Mouse (Mus musculus) gastrocnemius, postnatal 14 days (tissue): ENCODE data around the gene Klhdc10. TPM values are rescaled to one million over a fixed set of nuclear protein-coding genes. Genes with fewer than 3 reads are reported as not detected.

Experiments
- DNase-seq: peaks from one replicate; pipeline ENCODE4 v3.0.0; 2021; ENCODE audit warnings: mixed read lengths
- intact Hi-C: fragments of 180-260 bp; cut with DNase I; formaldehyde crosslinking; loops from one replicate; pipeline ENCODE4 v1.15.1; 2025; ENCODE audit warnings: low total_unique reads
- total RNA-seq, 2 experiments: library from RNA; stranded (reverse); gene quantifications; 2 replicates each; pipeline ENCODE4 v1.2.3; 2021

The Klhdc10 gene
- total RNA-seq, 2 experiments from 2014 or later, result 45.0 to 50.2 TPM

- intact Hi-C loops, result loop anchor here (2.0 kb wide), 1 partner anchor 62 kb away; no protein-coding TSS in a partner anchor
- no peak for DNase-seq
Measured at GRCm38 (mm10) chr6:30460750-30461446, 59.2 kb downstream of the Klhdc10 start.

GRCm38 (mm10) chr6:30461755-30462344 is 60.2 kb downstream of the Klhdc10 start:
- no peak for DNase-seq
- intact Hi-C loops, result loop anchor here (2.0 kb wide), 1 partner anchor 63 kb away; no protein-coding TSS in a partner anchor

GRCm38 (mm10) chr6:30462822-30463221 is 61.2 kb downstream of the Klhdc10 start:
- intact Hi-C loops, result no loop called here
- no peak for DNase-seq

GRCm38 (mm10) chr6:30465586-30465985 is 63.9 kb downstream of the Klhdc10 start:
- intact Hi-C loops, result no loop called here
- no peak for DNase-seq

GRCm38 (mm10) chr6:30468058-30468457 is 66.4 kb downstream of the Klhdc10 start:
- intact Hi-C loops, result no loop called here
- no peak for DNase-seq

- intact Hi-C loops, result no loop called here
- DNase-seq, result peak; percentile 50
Measured at GRCm38 (mm10) chr6:30468684-30469083, 67.0 kb downstream of the Klhdc10 start.

- DNase-seq, result peak; percentile 72
- intact Hi-C loops, result no loop called here
Measured at GRCm38 (mm10) chr6:30469370-30469769, 67.7 kb downstream of the Klhdc10 start.

- intact Hi-C loops, result no loop called here
- no peak for DNase-seq
Measured at GRCm38 (mm10) chr6:30471706-30472105, 70.0 kb downstream of the Klhdc10 start.

GRCm38 (mm10) chr6:30476025-30476765 is 74.5 kb downstream of the Klhdc10 start:
- intact Hi-C loops, result no loop called here
- no peak for DNase-seq

GRCm38 (mm10) chr6:30477210-30477714 is 75.6 kb downstream of the Klhdc10 start:
- intact Hi-C loops, result no loop called here
- no peak for DNase-seq

GRCm38 (mm10) chr6:30477784-30478183 is 76.1 kb downstream of the Klhdc10 start:
- no peak for DNase-seq
- intact Hi-C loops, result no loop called here

- intact Hi-C loops, result no loop called here
- DNase-seq, result no peak
Measured at GRCm38 (mm10) chr6:30479418-30479817, 77.8 kb downstream of the Klhdc10 start.

GRCm38 (mm10) chr6:30482908-30483307 is 81.2 kb downstream of the Klhdc10 start:
- DNase-seq, result no peak
- intact Hi-C loops, result no loop called here

- DNase-seq, result no peak
- intact Hi-C loops, result no loop called here
Measured at GRCm38 (mm10) chr6:30486504-30486903, 84.8 kb downstream of the Klhdc10 start.

- DNase-seq, result no peak
- intact Hi-C loops, result no loop called here
Measured at GRCm38 (mm10) chr6:30499049-30499448, 97.4 kb downstream of the Klhdc10 start.

Other genes with a start within 250 kb of the Klhdc10 start
- gene Ube2h, start 97.3 kb upstream of the Klhdc10 start, total RNA-seq, result 10 to 100 TPM; 55.3 to 58.6 TPM
- gene Zc3hc1, start 10.8 kb upstream of the Klhdc10 start, total RNA-seq, result 10 to 100 TPM; 12.3 to 15.7 TPM
- 1 to 10 TPM; 7.9 to 8.3 TPM for gene Tmem209, start 107.9 kb downstream of the Klhdc10 start, total RNA-seq
- under 1 TPM; 0.14 to 0.29 TPM for gene Ssmem1, start 108.0 kb downstream of the Klhdc10 start, total RNA-seq
- 1 to 10 TPM in 1 of 2 experiments, not detected in 1; 1.3 TPM for gene Cpa2, start 139.7 kb downstream of the Klhdc10 start, total RNA-seq
- under 1 TPM; 0.13 to 0.25 TPM for gene Cpa4, start 166.5 kb downstream of the Klhdc10 start, total RNA-seq
- under 1 TPM; 0.31 to 0.43 TPM for gene Cpa5, start 209.1 kb downstream of the Klhdc10 start, total RNA-seq
- not detected for gene Cpa1, start 237.3 kb downstream of the Klhdc10 start, total RNA-seq